Comparison of ENCODE assay signal across 7 mouse cellular contexts in genomic region chr11:115812533-115813420, GRCm38 (mm10). TPM values are rescaled to one million over a fixed set of nuclear protein-coding genes. Genes with fewer than 3 reads are reported as not detected.
A peak's percentile ranks its signal among the peaks of the same experiment; 100 is the strongest.
DNase-seq lines count a peak whose midpoint lies in the region; ATAC-seq and TF ChIP-seq lines count a peak whose summit lies in the region.

No protein-coding gene starts in this region.

- no peak for TF ChIP-seq POLR2A in limb, embryonic 14.5 days (IDR thresholded peaks at IDR 0.05; ENCODE audit: borderline replicate concordance, extremely low read depth, insufficient read depth, insufficient read length)
- TF ChIP-seq POLR2A in olfactory bulb, adult 2 months (IDR thresholded peaks at IDR 0.05; ENCODE audit: insufficient read depth, low read depth, low read length), result no peak

- H3K9me3 ChIP-seq in limb, embryonic 14.5 days (ENCODE audit: control insufficient read depth, low read length), result no peaks in the 10 kb centered on the region

- H3K4me1 ChIP-seq in limb, embryonic 14.5 days (ENCODE audit: control insufficient read depth, insufficient read depth, low read length), result peaks cover 58% of the 10 kb centered on the region
- H3K4me1 ChIP-seq in olfactory bulb, adult 2 months (ENCODE audit: control insufficient read depth, insufficient read depth, low read length), result peaks cover 28% of the 10 kb centered on the region

- peaks cover 36% of the 10 kb centered on the region for H3K36me3 ChIP-seq in limb, embryonic 14.5 days (ENCODE audit: control insufficient read depth, insufficient read depth, low read length)

- no peak for TF ChIP-seq CTCF in olfactory bulb, adult 2 months (IDR thresholded peaks at IDR 0.05; ENCODE audit: insufficient read depth, low read depth, low read length)

- H3K4me2 ChIP-seq in limb, embryonic 14.5 days (replicated peaks; ENCODE audit: low read depth, low read length, severe bottlenecking), result peak overlapping the region; percentile 97

- H3K9ac ChIP-seq in limb, embryonic 14.5 days (ENCODE audit: low read depth, low read length, severe bottlenecking), result peak overlapping the region; percentile 72

- H3K4me3 ChIP-seq in limb, embryonic 14.5 days (replicated peaks; ENCODE audit: low read length), result peak overlapping the region; percentile 92
- peak overlapping the region; percentile 76 for H3K4me3 ChIP-seq in olfactory bulb, adult 2 months (ENCODE audit: insufficient read depth, low read depth, low read length)

- WGBS in limb, embryonic 14.5 days, result 3% methylated on average over 25 of the region's 28 CpGs
- WGBS in olfactory bulb, adult 2 months, result 8% methylated on average over 28 of the region's 28 CpGs

- DNase-seq in urinary bladder, adult 2 months (ENCODE audit: low spot score), result peak; percentile 43
- no peak for DNase-seq in urinary bladder, postnatal 36 days (ENCODE audit: low spot score in 2 of 2)
- peak; percentile 61 for DNase-seq in embryo, embryonic 10.5 days (ENCODE audit: low spot score)
- DNase-seq in heart, postnatal 36 days, result peak; percentile 35 to 57
- DNase-seq in limb, embryonic 14.5 days (ENCODE audit: low spot score), result peak; percentile 37
- DNase-seq in frontal cortex, postnatal 14 days (ENCODE audit: low spot score in 2 of 2), result no peak

- intact Hi-C loops in heart, postnatal 36 days (cut with DNase I), result loop anchor here (1.0 to 5.0 kb wide), 3 partner anchors 45 to 185 kb away; partner anchors contain the start of gene Slc25a19

- no peaks in the 10 kb centered on the region for H3K27me3 ChIP-seq in limb, embryonic 14.5 days (ENCODE audit: control insufficient read depth, insufficient read depth, low read length)

- ATAC-seq in limb, embryonic 14.5 days (ENCODE audit: low FRiP score, low read depth), result peak; percentile 0; the same call in 1 of the 2 replicates

- peak overlapping the region; percentile 79 for H3K27ac ChIP-seq in limb, embryonic 14.5 days (replicated peaks; ENCODE audit: low read depth, low read length)
- 0 out of 2 replicates have a peak overlapping the region, but pooled peaks have one; percentile 23 for H3K27ac ChIP-seq in olfactory bulb, adult 2 months (ENCODE audit: insufficient read depth, low read depth, low read length)

RNA-seq across cellular contexts. Expression of gene Caskin2, which starts 0.7 kb away (rescaled TPM):
- 20.6 and 25.2 TPM in 2 replicates for polyA plus RNA-seq in urinary bladder, adult 2 months (2012; rRNA removed)
- total RNA-seq in heart, postnatal 36 days (2021), result 10 to 100 TPM; 48.6 to 50.6 TPM
- 34.6 and 44.7 TPM in 2 replicates for polyA plus RNA-seq in limb, embryonic 14.5 days (2012; rRNA removed)
- polyA plus RNA-seq in limb, embryonic 14.5 days (2014; fragmentation: Nextera tagmentation; extraction: Ambion mirVana), result 17.3 and 21.2 TPM in 2 replicates
- polyA plus RNA-seq in olfactory bulb, adult 2 months (2012; ENCODE audit: insufficient read depth, insufficient read length, low replicate concordance, missing spikeins), result not detected in 2 replicates

RNA-seq across cellular contexts. Expression of gene Tsen54, which starts 1.7 kb away (rescaled TPM):
- polyA plus RNA-seq in urinary bladder, adult 2 months (2012; rRNA removed), result 18.7 and 21.4 TPM in 2 replicates
- 1 to 10 TPM; 8.7 to 9.7 TPM for total RNA-seq in heart, postnatal 36 days (2021)
- 32.6 and 40.0 TPM in 2 replicates for polyA plus RNA-seq in limb, embryonic 14.5 days (2012; rRNA removed)
- 28.1 and 30.2 TPM in 2 replicates for polyA plus RNA-seq in limb, embryonic 14.5 days (2014; fragmentation: Nextera tagmentation; extraction: Ambion mirVana)
- polyA plus RNA-seq in olfactory bulb, adult 2 months (2012; ENCODE audit: insufficient read depth, insufficient read length, low replicate concordance, missing spikeins), result not detected in 2 replicates

RNA-seq across cellular contexts. Expression of gene Llgl2, which starts 11.1 kb away (rescaled TPM):
- 42.4 and 54.0 TPM in 2 replicates for polyA plus RNA-seq in urinary bladder, adult 2 months (2012; rRNA removed)
- total RNA-seq in heart, postnatal 36 days (2021), result 10 to 100 TPM; 18.7 to 21.2 TPM
- 11.2 and 12.6 TPM in 2 replicates for polyA plus RNA-seq in limb, embryonic 14.5 days (2012; rRNA removed)
- 12.3 and 13.3 TPM in 2 replicates for polyA plus RNA-seq in limb, embryonic 14.5 days (2014; fragmentation: Nextera tagmentation; extraction: Ambion mirVana)
- polyA plus RNA-seq in olfactory bulb, adult 2 months (2012; ENCODE audit: insufficient read depth, insufficient read length, low replicate concordance, missing spikeins), result not detected in 2 replicates

RNA-seq across cellular contexts. Expression of gene Myo15b, which starts 45.4 kb away (rescaled TPM):
- 0.44 and 0.65 TPM in 2 replicates for polyA plus RNA-seq in urinary bladder, adult 2 months (2012; rRNA removed)
- under 1 TPM in 1 of 2 experiments, not detected in 1; 0.14 TPM for total RNA-seq in heart, postnatal 36 days (2021)
- 0.55 and 1.3 TPM in 2 replicates for polyA plus RNA-seq in limb, embryonic 14.5 days (2012; rRNA removed)
- polyA plus RNA-seq in limb, embryonic 14.5 days (2014; fragmentation: Nextera tagmentation; extraction: Ambion mirVana), result 0.54 and 0.56 TPM in 2 replicates
- polyA plus RNA-seq in olfactory bulb, adult 2 months (2012; ENCODE audit: insufficient read depth, insufficient read length, low replicate concordance, missing spikeins), result not detected in 2 replicates

RNA-seq across cellular contexts. Expression of gene Tmem94, which starts 47.5 kb away (rescaled TPM):
- polyA plus RNA-seq in urinary bladder, adult 2 months (2012; rRNA removed), result 20.8 and 25.9 TPM in 2 replicates
- total RNA-seq in heart, postnatal 36 days (2021), result 100 to 1,000 TPM in 1 of 2 experiments, 10 to 100 TPM in 1; 92.3 to 101 TPM
- polyA plus RNA-seq in limb, embryonic 14.5 days (2012; rRNA removed), result 46.8 and 68.8 TPM in 2 replicates
- 17.9 and 18.8 TPM in 2 replicates for polyA plus RNA-seq in limb, embryonic 14.5 days (2014; fragmentation: Nextera tagmentation; extraction: Ambion mirVana)
- not detected in 2 replicates for polyA plus RNA-seq in olfactory bulb, adult 2 months (2012; ENCODE audit: insufficient read depth, insufficient read length, low replicate concordance, missing spikeins)

Comparison
In these comparisons a context has a peak if more than half of its experiments do, and no peak if none do; other contexts are left out.
1. DNase-seq: peak in urinary bladder, adult 2 months (single experiment), embryo, embryonic 10.5 days (single experiment), heart, postnatal 36 days (2 of 2) and limb, embryonic 14.5 days (single experiment); none in urinary bladder, postnatal 36 days (0 of 2) and frontal cortex, postnatal 14 days (0 of 2).
2. RNA of gene Caskin2, which starts 0.7 kb away (polyA plus RNA-seq): 17.3 to 44.7 TPM in limb, embryonic 14.5 days and 20.6 to 25.2 TPM in urinary bladder, adult 2 months; not detected in olfactory bulb, adult 2 months; every median in the first group is over 10 times any median in the second.
3. RNA of gene Tsen54, which starts 1.7 kb away (polyA plus RNA-seq): 28.1 to 40.0 TPM in limb, embryonic 14.5 days and 18.7 to 21.4 TPM in urinary bladder, adult 2 months; not detected in olfactory bulb, adult 2 months; every median in the first group is over 10 times any median in the second.
4. RNA of gene Llgl2, which starts 11.1 kb away (polyA plus RNA-seq): 42.4 to 54.0 TPM in urinary bladder, adult 2 months and 11.2 to 13.3 TPM in limb, embryonic 14.5 days; not detected in olfactory bulb, adult 2 months; every median in the first group is over 10 times any median in the second.